ENCODE assay signal across 8 mouse cellular contexts in genomic region chr9:110635225-110635624, GRCm38 (mm10). TPM values are rescaled to one million over a fixed set of nuclear protein-coding genes. Genes with fewer than 3 reads are reported as not detected.
DNase-seq lines count a peak whose midpoint lies in the region; ATAC-seq lines count a peak whose summit lies in the region.

No protein-coding gene starts in this region.

- peaks cover 2% of the 10 kb centered on the region; the same call in 1 of the 2 replicates for H3K36me3 ChIP-seq in hindbrain, embryonic 16.5 days (ENCODE audit: control insufficient read depth, insufficient read depth, low read length)

- H3K4me2 ChIP-seq in hindbrain, embryonic 16.5 days (ENCODE audit: low read length) = no peak overlapping the region

- 8% methylated on average over 19 of the region's 19 CpGs for WGBS in hindbrain, embryonic 16.5 days

- no peak overlapping the region for H3K9ac ChIP-seq in hindbrain, embryonic 16.5 days (ENCODE audit: low read depth, low read length)

- no peaks in the 10 kb centered on the region for H3K9me3 ChIP-seq in hindbrain, embryonic 16.5 days (ENCODE audit: control insufficient read depth, low read length)

- ATAC-seq in hindbrain, embryonic 16.5 days = 0 out of 2 replicates have a peak, but pooled peaks have one; percentile 28

- DNase-seq in left cerebral cortex, adult 18-20 months (ENCODE audit: low spot score in 2 of 2) = peak; percentile 90 to 96
- DNase-seq in left cerebral cortex, adult 11 months (ENCODE audit: low spot score) = no peak
- peak; percentile 87 for DNase-seq in cerebellum, adult 8-10 months
- peak; percentile 81 for DNase-seq in forelimb bud, embryonic 11.5 days (ENCODE audit: low read depth, low spot score)
- peak; percentile 78 to 79 for DNase-seq in left cerebral cortex, postnatal 36 days (ENCODE audit: low spot score in 2 of 2)
- DNase-seq in monocyte, adult 2 months (ENCODE audit: low read depth in 1 of 2, low spot score in 2 of 2) = peak; percentile 57 to 81
- DNase-seq in spleen, postnatal 36 days (ENCODE audit: low spot score in 2 of 2) = peak; percentile 84 to 87

- no peak overlapping the region for H3K4me3 ChIP-seq in hindbrain, embryonic 16.5 days (ENCODE audit: low read length)

- no peaks in the 10 kb centered on the region for H3K27me3 ChIP-seq in hindbrain, embryonic 16.5 days (replicated peaks; ENCODE audit: control insufficient read depth, insufficient read depth, low read length)

- H3K4me1 ChIP-seq in hindbrain, embryonic 16.5 days (ENCODE audit: control insufficient read depth, insufficient read depth, low read depth, low read length) = peaks cover 5% of the 10 kb centered on the region

- no peak overlapping the region for H3K27ac ChIP-seq in hindbrain, embryonic 16.5 days (ENCODE audit: low read depth, low read length)

- intact Hi-C loops in left cerebral cortex, postnatal 36 days (cut with DNase I) = loop anchor here (1.0 to 5.0 kb wide), 3 partner anchors 18 to 223 kb away; no protein-coding TSS in a partner anchor

RNA-seq across cellular contexts. Expression of gene Nradd, which starts 11.0 kb away (rescaled TPM):
- total RNA-seq in left cerebral cortex, adult 18-20 months (2021) = 1 to 10 TPM; 2.2 to 2.9 TPM
- 25.8 and 30.1 TPM in 2 replicates for polyA plus RNA-seq in hindbrain, embryonic 16.5 days (2015; fragmentation: Nextera tagmentation; extraction: Ambion mirVana)
- 1 to 10 TPM; 2.2 TPM for total RNA-seq in left cerebral cortex, postnatal 36 days (2021)

RNA-seq across cellular contexts. Expression of gene Nbeal2, which starts 18.7 kb away (rescaled TPM):
- 10 to 100 TPM in 1 of 2 experiments, 1 to 10 TPM in 1; 9.6 to 12.2 TPM for total RNA-seq in left cerebral cortex, adult 18-20 months (2021)
- polyA plus RNA-seq in hindbrain, embryonic 16.5 days (2015; fragmentation: Nextera tagmentation; extraction: Ambion mirVana) = 3.2 and 4.8 TPM in 2 replicates
- 10 to 100 TPM in 1 of 2 experiments, 1 to 10 TPM in 1; 7.8 to 13.5 TPM for total RNA-seq in left cerebral cortex, postnatal 36 days (2021)

RNA-seq across cellular contexts. Expression of gene Ccdc12, which starts 21.1 kb away (rescaled TPM):
- 10 to 100 TPM; 47.2 to 53.9 TPM for total RNA-seq in left cerebral cortex, adult 18-20 months (2021)
- polyA plus RNA-seq in hindbrain, embryonic 16.5 days (2015; fragmentation: Nextera tagmentation; extraction: Ambion mirVana) = 88.5 and 101 TPM in 2 replicates
- 10 to 100 TPM; 56.1 to 60.8 TPM for total RNA-seq in left cerebral cortex, postnatal 36 days (2021)
